Mouse (Mus musculus): ENCODE data around the gene Hmgcll1.

GRCm38 (mm10) chr9:76179221-76179620, 164.6 kb downstream of the Hmgcll1 start:
- TF ChIP-seq CTCF (IDR thresholded peaks at IDR 0.05; ENCODE audit: borderline replicate concordance, extremely low read depth, insufficient read depth, insufficient read length), result no peak
- no peak for TF ChIP-seq POLR2A (IDR thresholded peaks at IDR 0.05; ENCODE audit: borderline replicate concordance, extremely low read depth, insufficient read depth, insufficient read length, poor library complexity, severe bottlenecking)

Data from brain, embryonic 14.5 days (tissue).